Mouse (Mus musculus): ENCODE results near the gene Cfap126.

DNA sequence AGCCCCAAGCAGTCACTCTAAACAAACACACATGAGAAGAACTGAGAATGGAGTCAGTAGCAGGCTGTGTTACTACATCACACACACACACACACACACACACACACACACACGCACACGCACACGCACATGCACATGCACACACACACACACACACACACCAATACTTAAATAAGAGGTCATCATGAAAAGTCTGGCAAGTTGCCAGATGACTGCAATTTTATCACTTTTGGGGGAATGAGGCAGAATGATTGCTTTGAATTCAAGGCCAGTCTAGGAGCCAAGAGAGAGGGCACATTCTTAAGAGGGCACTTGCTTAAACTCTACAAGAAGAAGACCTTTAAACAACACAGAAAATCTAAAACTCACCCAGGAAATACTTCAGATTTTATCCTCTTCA, 48.8 kb downstream of the Cfap126 start:
- TF ChIP-seq CTCF (conservative IDR thresholded peaks at IDR 0.05; ENCODE audit: insufficient read depth, insufficient read length, low read depth, low read length) = no peak
- no peak for TF ChIP-seq POLR2A (IDR thresholded peaks at IDR 0.05; ENCODE audit: low read depth, low read length)

Data from kidney, adult 2 months (tissue).